Mouse (Mus musculus): Measurements from ENCODE around the gene Hist1h3f. TPM values are rescaled to one million over a fixed set of nuclear protein-coding genes. Genes with fewer than 3 reads are reported as not detected.

Gene Hist1h3f
- total and polyA plus RNA-seq, 3 experiments: 0.94 to 5.5 (median 5.1) TPM

DNA sequence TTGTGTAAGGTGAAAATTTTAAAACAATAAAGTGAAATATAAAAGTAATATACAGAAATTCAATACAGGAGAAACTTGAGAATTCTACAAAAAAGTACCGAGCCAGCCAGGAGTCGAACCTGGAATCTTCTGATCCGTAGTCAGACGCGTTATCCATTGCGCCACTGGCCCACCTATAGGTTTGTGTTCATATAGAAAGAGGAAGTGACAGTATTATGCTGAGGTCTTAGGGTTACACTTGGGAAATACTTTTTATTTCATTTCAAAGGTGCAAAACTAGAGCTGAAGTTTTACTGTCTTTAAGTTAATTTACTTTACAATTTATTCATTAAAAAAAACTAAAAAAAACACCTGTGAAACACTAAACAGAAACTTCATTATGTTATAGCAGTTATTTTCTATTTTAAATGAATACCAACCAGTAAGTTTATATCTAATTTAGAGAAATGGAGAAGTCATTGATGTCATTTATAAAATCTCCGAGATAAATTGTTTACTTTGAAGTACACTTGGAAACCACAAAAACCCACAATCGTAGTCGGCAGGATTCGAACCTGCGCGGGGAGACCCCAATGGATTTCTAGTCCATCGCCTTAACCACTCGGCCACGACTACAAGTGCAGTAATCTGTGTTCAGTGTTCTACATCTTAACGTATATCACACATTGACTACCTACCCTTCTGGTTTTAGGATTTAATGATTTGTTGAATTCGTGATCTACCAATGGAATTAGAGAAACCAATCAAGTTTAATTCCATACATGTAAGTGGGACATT lies 43.2 kb upstream of the Hist1h3f start:
- Histone ChIP-seq H3K9ac (ENCODE audit: low read depth, low read length) (no peak overlapping the region), H3K79me2 (replicated peaks; ENCODE audit: control insufficient read depth, insufficient read depth, low read length) (no peaks in the 10 kb centered on the region), H3K36me3 (ENCODE audit: control insufficient read depth, insufficient read depth, low read length) (no peaks in the 10 kb centered on the region), H3K4me3 (no peak overlapping the region), H3K4me1 (ENCODE audit: control insufficient read depth, insufficient read depth, low read length) (no peaks in the 10 kb centered on the region), H3K27ac (no peak overlapping the region), H3K27me3 (ENCODE audit: control insufficient read depth, insufficient read depth, low read length) (no peaks in the 10 kb centered on the region)
- 24% methylated on average over 17 of the region's 17 CpGs for WGBS
- peak; percentile 65 to 70 for DNase-seq
- TF ChIP-seq POLR2A (IDR thresholded peaks at IDR 0.05; ENCODE audit: insufficient read depth, low read depth, low read length): no peak
- no peak for TF ChIP-seq CTCF (IDR thresholded peaks at IDR 0.05)
- intact Hi-C loops (cut with DNase I): no loop called here

DNA sequence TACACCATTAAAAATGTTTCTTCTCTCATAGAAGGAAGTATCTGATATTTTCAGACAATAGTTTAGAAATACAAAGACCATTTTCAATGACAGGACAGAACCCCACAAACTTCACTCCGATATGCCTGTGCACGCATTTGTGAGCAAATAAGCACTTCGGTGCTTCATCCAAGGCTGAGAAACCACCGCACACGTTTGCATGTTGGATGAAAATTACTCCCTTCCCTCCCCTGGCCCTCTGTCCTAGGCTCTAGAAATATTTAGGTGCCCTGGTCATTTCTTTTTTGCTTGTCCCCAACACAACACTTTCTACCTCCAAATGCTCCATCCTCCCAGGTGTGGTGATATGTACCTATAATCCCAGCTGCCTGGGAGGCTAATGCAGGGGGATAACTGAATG lies 42.3 kb upstream of the Hist1h3f start:
- Histone ChIP-seq H3K79me2 (replicated peaks; ENCODE audit: control insufficient read depth, insufficient read depth, low read length) (no peaks in the 10 kb centered on the region), H3K4me3 (no peak overlapping the region), H3K36me3 (ENCODE audit: control insufficient read depth, insufficient read depth, low read length) (no peaks in the 10 kb centered on the region), H3K4me1 (ENCODE audit: control insufficient read depth, insufficient read depth, low read length) (no peaks in the 10 kb centered on the region), H3K27ac (no peak overlapping the region), H3K9ac (ENCODE audit: low read depth, low read length) (no peak overlapping the region), H3K27me3 (ENCODE audit: control insufficient read depth, insufficient read depth, low read length) (no peaks in the 10 kb centered on the region)
- TF ChIP-seq EP300 (IDR thresholded peaks at IDR 0.05; ENCODE audit: insufficient read depth, low read depth, low read length) (no peak), CTCF (IDR thresholded peaks at IDR 0.05) (no peak), POLR2A (IDR thresholded peaks at IDR 0.05; ENCODE audit: insufficient read depth, low read depth, low read length) (no peak)
- 45% methylated on average over 5 of the region's 5 CpGs for WGBS
- intact Hi-C loops (cut with DNase I): no loop called here
- no peak for DNase-seq

- Histone ChIP-seq H3K9ac (ENCODE audit: low read depth, low read length) (no peak overlapping the region), H3K79me2 (replicated peaks; ENCODE audit: control insufficient read depth, insufficient read depth, low read length) (no peaks in the 10 kb centered on the region), H3K27me3 (ENCODE audit: control insufficient read depth, insufficient read depth, low read length) (no peaks in the 10 kb centered on the region), H3K4me1 (ENCODE audit: control insufficient read depth, insufficient read depth, low read length) (no peaks in the 10 kb centered on the region), H3K4me3 (no peak overlapping the region), H3K36me3 (ENCODE audit: control insufficient read depth, insufficient read depth, low read length) (no peaks in the 10 kb centered on the region), H3K27ac (no peak overlapping the region)
- no peak for DNase-seq
- intact Hi-C loops (cut with DNase I): no loop called here
- TF ChIP-seq EP300 (IDR thresholded peaks at IDR 0.05; ENCODE audit: insufficient read depth, low read depth, low read length): no peak
- no peak for TF ChIP-seq CTCF (IDR thresholded peaks at IDR 0.05)
- TF ChIP-seq POLR2A (IDR thresholded peaks at IDR 0.05; ENCODE audit: insufficient read depth, low read depth, low read length): no peak
- 62% methylated on average over 9 of the region's 9 CpGs for WGBS
Measured at GRCm38 (mm10) chr13:23502031-23502567, 41.8 kb upstream of the Hist1h3f start.

DNA sequence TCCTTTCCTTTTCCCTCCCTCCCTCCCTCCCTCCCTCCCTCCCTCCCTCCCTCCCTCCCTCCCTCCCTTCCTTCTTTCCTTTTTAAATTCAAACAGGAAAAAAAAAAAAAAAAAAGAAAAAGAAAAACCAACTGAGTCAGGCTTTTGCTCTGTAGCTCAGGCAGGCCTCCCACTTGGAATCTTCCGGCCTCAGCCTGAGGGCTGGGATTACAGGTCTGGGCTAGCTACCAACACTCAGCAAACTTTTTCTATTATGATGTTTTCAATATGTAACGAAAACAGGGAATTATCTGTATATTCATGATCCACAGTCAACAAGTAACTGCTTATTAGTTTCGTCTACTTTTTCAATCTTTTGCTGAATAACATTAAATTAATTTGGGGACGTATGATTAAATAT lies 40.9 kb upstream of the Hist1h3f start:
- no peak overlapping the region for H3K4me3 ChIP-seq
- H3K27ac ChIP-seq: no peak overlapping the region
- no peaks in the 10 kb centered on the region for H3K79me2 ChIP-seq (replicated peaks; ENCODE audit: control insufficient read depth, insufficient read depth, low read length)
- intact Hi-C loops (cut with DNase I): no loop called here
- no peaks in the 10 kb centered on the region for H3K4me1 ChIP-seq (ENCODE audit: control insufficient read depth, insufficient read depth, low read length)
- H3K36me3 ChIP-seq (ENCODE audit: control insufficient read depth, insufficient read depth, low read length): no peaks in the 10 kb centered on the region
- no peaks in the 10 kb centered on the region for H3K27me3 ChIP-seq (ENCODE audit: control insufficient read depth, insufficient read depth, low read length)
- DNase-seq: no peak
- H3K9ac ChIP-seq (ENCODE audit: low read depth, low read length): no peak overlapping the region
- WGBS: 78% methylated on average over 4 of the region's 4 CpGs
- TF ChIP-seq CTCF (IDR thresholded peaks at IDR 0.05) (no peak), POLR2A (IDR thresholded peaks at IDR 0.05; ENCODE audit: insufficient read depth, low read depth, low read length) (no peak), EP300 (IDR thresholded peaks at IDR 0.05; ENCODE audit: insufficient read depth, low read depth, low read length) (no peak)

- no peaks in the 10 kb centered on the region for H3K27me3 ChIP-seq (ENCODE audit: control insufficient read depth, insufficient read depth, low read length)
- TF ChIP-seq EP300 (IDR thresholded peaks at IDR 0.05; ENCODE audit: insufficient read depth, low read depth, low read length) (no peak), POLR2A (IDR thresholded peaks at IDR 0.05; ENCODE audit: insufficient read depth, low read depth, low read length) (no peak), CTCF (IDR thresholded peaks at IDR 0.05) (no peak)
- H3K36me3 ChIP-seq (ENCODE audit: control insufficient read depth, insufficient read depth, low read length): no peaks in the 10 kb centered on the region
- WGBS: 10% methylated on average over 9 of the region's 9 CpGs
- H3K27ac ChIP-seq: no peak overlapping the region
- intact Hi-C loops (cut with DNase I): no loop called here
- no peak overlapping the region for H3K9ac ChIP-seq (ENCODE audit: low read depth, low read length)
- no peaks in the 10 kb centered on the region for H3K4me1 ChIP-seq (ENCODE audit: control insufficient read depth, insufficient read depth, low read length)
- H3K79me2 ChIP-seq (replicated peaks; ENCODE audit: control insufficient read depth, insufficient read depth, low read length): no peaks in the 10 kb centered on the region
- peak; percentile 26 to 51 for DNase-seq
- no peak overlapping the region for H3K4me3 ChIP-seq
Measured at GRCm38 (mm10) chr13:23503797-23504196, 40.1 kb upstream of the Hist1h3f start.

GRCm38 (mm10) chr13:23505662-23506345 lies 38.0 kb upstream of the Hist1h3f start:
- no peaks in the 10 kb centered on the region for H3K4me1 ChIP-seq (ENCODE audit: control insufficient read depth, insufficient read depth, low read length)
- TF ChIP-seq EP300 (IDR thresholded peaks at IDR 0.05; ENCODE audit: insufficient read depth, low read depth, low read length): no peak
- no peak for DNase-seq
- intact Hi-C loops (cut with DNase I): loop anchor here (5.0 kb wide), 1 partner anchor 39 kb away; the partner anchor contains the start of gene Btn1a1
- no peak overlapping the region for H3K4me3 ChIP-seq
- H3K36me3 ChIP-seq (ENCODE audit: control insufficient read depth, insufficient read depth, low read length): no peaks in the 10 kb centered on the region
- H3K27me3 ChIP-seq (ENCODE audit: control insufficient read depth, insufficient read depth, low read length): no peaks in the 10 kb centered on the region
- 50% methylated on average over 14 of the region's 14 CpGs for WGBS
- no peak overlapping the region for H3K27ac ChIP-seq
- H3K79me2 ChIP-seq (replicated peaks; ENCODE audit: control insufficient read depth, insufficient read depth, low read length): no peaks in the 10 kb centered on the region
- no peak overlapping the region for H3K9ac ChIP-seq (ENCODE audit: low read depth, low read length)
